ENCODE assay signal across 15 mouse cellular contexts in the genomic region with DNA sequence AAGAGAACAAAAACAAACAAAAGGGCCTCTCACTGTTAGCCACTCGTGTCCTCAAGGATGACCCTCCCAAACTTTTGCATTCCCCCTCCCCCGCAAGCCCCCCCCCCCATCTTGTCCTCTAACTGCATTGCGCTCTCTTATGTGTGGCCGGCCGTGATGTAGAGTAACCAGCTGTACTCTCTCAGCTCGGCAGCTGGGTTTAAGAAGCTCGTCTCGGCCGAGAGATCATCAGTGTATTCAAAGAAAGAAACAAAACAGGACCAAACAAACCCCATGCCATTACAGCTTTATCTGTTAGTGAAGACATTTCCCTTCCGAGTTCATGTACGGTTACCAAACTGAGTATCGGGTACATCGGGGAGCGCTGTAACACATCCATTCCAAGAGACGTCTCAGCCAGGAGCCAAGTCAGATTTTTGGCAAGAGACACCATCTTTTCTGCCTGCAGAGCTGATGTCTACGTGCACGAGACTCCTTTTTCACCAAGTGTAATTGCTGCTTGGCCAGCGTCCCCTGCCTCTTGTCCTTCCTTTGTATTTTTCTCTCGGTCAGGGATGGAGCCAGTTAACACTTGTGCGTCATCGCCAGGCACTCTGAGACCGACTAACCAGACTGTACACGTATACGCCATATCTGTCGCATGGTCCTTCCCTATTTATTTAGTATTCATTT. TPM values are rescaled to one million over a fixed set of nuclear protein-coding genes. Genes with fewer than 3 reads are reported as not detected.
DNase-seq lines count a peak whose midpoint lies in the region; ATAC-seq lines count a peak whose summit lies in the region.
"Had no signal": no experiment of that assay in that cellular context is flagged by ENCODE, and none has a peak within 500 bp of the region (broad histone marks: within the 10 kb centered on the region; RNA-seq: fewer than 3 reads in every experiment).

No protein-coding gene starts in this region.

- 65% methylated on average over 25 of the region's 25 CpGs for whole genome bisulfite sequencing in embryonic facial prominence, embryonic 14.5 days
- whole genome bisulfite sequencing in embryonic facial prominence, embryonic 10.5 days: 80% methylated on average over 25 of the region's 25 CpGs
- 54% methylated on average over 25 of the region's 25 CpGs for WGBS in heart, embryonic 15.5 days

- H3K4me2 ChIP-seq in embryonic facial prominence, embryonic 14.5 days (ENCODE audit: low read depth, low read length): no peak overlapping the region
- peak overlapping the region; percentile 25 for H3K4me2 ChIP-seq in heart, embryonic 15.5 days
- H3K4me2 ChIP-seq: embryonic facial prominence, embryonic 15.5 days; liver, embryonic 12.5 days; midbrain, embryonic 15.5 days had no signal

- DNase-seq in embryonic facial prominence, embryonic 14.5 days (ENCODE audit: low spot score): peak; percentile 73
- DNase-seq in embryonic facial prominence, embryonic 10.5 days (ENCODE audit: low spot score): no peak
- peak; percentile 33 for DNase-seq in kidney, postnatal 14 days
- no peak for DNase-seq in kidney, postnatal 36 days
- peak; percentile 23 for DNase-seq in lung, postnatal 25 days (ENCODE audit: low spot score)
- DNase-seq in spleen, postnatal 4 days (ENCODE audit: low spot score in 2 of 2): no peak
- DNase-seq in adrenal gland, postnatal 25 days: no peak
- DNase-seq: cerebellum, adult 11-12 months had no signal

- no peaks in the 10 kb centered on the region for H3K9me3 ChIP-seq in embryonic facial prominence, embryonic 14.5 days (ENCODE audit: control insufficient read depth, low read length)
- H3K9me3 ChIP-seq in embryonic facial prominence, embryonic 10.5 days: no peaks in the 10 kb centered on the region
- H3K9me3 ChIP-seq in heart, embryonic 15.5 days (replicated peaks): no peaks in the 10 kb centered on the region
- H3K9me3 ChIP-seq: embryonic facial prominence, embryonic 15.5 days; liver, embryonic 12.5 days; midbrain, embryonic 15.5 days had no signal

- no peak overlapping the region for H3K9ac ChIP-seq in embryonic facial prominence, embryonic 14.5 days (ENCODE audit: low read depth, low read length)
- no peak overlapping the region for H3K9ac ChIP-seq in heart, embryonic 15.5 days
- H3K9ac ChIP-seq: embryonic facial prominence, embryonic 15.5 days; liver, embryonic 12.5 days; midbrain, embryonic 15.5 days had no signal

- no peaks in the 10 kb centered on the region for H3K4me1 ChIP-seq in embryonic facial prominence, embryonic 14.5 days (ENCODE audit: control insufficient read depth, insufficient read depth, low read length)
- H3K4me1 ChIP-seq in embryonic facial prominence, embryonic 10.5 days: peaks cover 14% of the 10 kb centered on the region
- H3K4me1 ChIP-seq in heart, embryonic 15.5 days (replicated peaks): peaks cover 27% of the 10 kb centered on the region
- H3K4me1 ChIP-seq: liver, embryonic 12.5 days had no signal

- ATAC-seq in embryonic facial prominence, embryonic 14.5 days (ENCODE audit: low read depth): no peak
- ATAC-seq in heart, embryonic 15.5 days (replicated peaks; ENCODE audit: insufficient number of reproducible peaks, insufficient read depth, low FRiP score, low read depth): peak; percentile 41
- ATAC-seq: liver, embryonic 12.5 days; midbrain, embryonic 15.5 days had no signal

- H3K36me3 ChIP-seq in embryonic facial prominence, embryonic 14.5 days (ENCODE audit: control insufficient read depth, insufficient read depth, low read length): no peaks in the 10 kb centered on the region
- H3K36me3 ChIP-seq in embryonic facial prominence, embryonic 10.5 days (replicated peaks): no peaks in the 10 kb centered on the region
- H3K36me3 ChIP-seq in heart, embryonic 15.5 days: no peaks in the 10 kb centered on the region
- H3K36me3 ChIP-seq: embryonic facial prominence, embryonic 15.5 days; liver, embryonic 12.5 days; midbrain, embryonic 15.5 days had no signal

- H3K4me3 ChIP-seq in embryonic facial prominence, embryonic 14.5 days (ENCODE audit: low read depth, low read length): no peak overlapping the region
- no peak overlapping the region for H3K4me3 ChIP-seq in embryonic facial prominence, embryonic 10.5 days
- H3K4me3 ChIP-seq in heart, embryonic 15.5 days: no peak overlapping the region
- H3K4me3 ChIP-seq: embryonic facial prominence, embryonic 15.5 days; layer of hippocampus, adult 2 months; liver, embryonic 12.5 days; midbrain, embryonic 15.5 days had no signal

- H3K27ac ChIP-seq in embryonic facial prominence, embryonic 14.5 days (replicated peaks; ENCODE audit: low read depth, low read length): no peak overlapping the region
- no peak overlapping the region for H3K27ac ChIP-seq in embryonic facial prominence, embryonic 10.5 days (replicated peaks)
- peak overlapping the region; percentile 22; the same call in 1 of the 2 replicates for H3K27ac ChIP-seq in heart, embryonic 15.5 days
- H3K27ac ChIP-seq: embryonic facial prominence, embryonic 15.5 days; layer of hippocampus, adult 2 months; liver, embryonic 12.5 days; midbrain, embryonic 15.5 days had no signal

- H3K27me3 ChIP-seq in embryonic facial prominence, embryonic 14.5 days (replicated peaks; ENCODE audit: control insufficient read depth, insufficient read depth, low read length): no peaks in the 10 kb centered on the region
- H3K27me3 ChIP-seq in embryonic facial prominence, embryonic 10.5 days (replicated peaks; ENCODE audit: low read depth, poor library complexity, severe bottlenecking): no peaks in the 10 kb centered on the region
- no peaks in the 10 kb centered on the region for H3K27me3 ChIP-seq in heart, embryonic 15.5 days
- H3K27me3 ChIP-seq: liver, embryonic 12.5 days; midbrain, embryonic 15.5 days had no signal

RNA-seq across cellular contexts. Expression of a gene that starts 18.8 kb away (rescaled TPM):
- polyA plus RNA-seq in embryonic facial prominence, embryonic 14.5 days (2014; fragmentation: Nextera tagmentation; extraction: Ambion mirVana): 11.0 and 11.9 TPM in 2 replicates
- 9.4 and 9.9 TPM in 2 replicates for polyA plus RNA-seq in embryonic facial prominence, embryonic 10.5 days (2016; fragmentation: Nextera tagmentation; extraction: Ambion mirVana)
- polyA plus RNA-seq in heart, embryonic 15.5 days (2015; fragmentation: Nextera tagmentation; extraction: Ambion mirVana): 10.9 and 12.0 TPM in 2 replicates
- total RNA-seq in adrenal gland, postnatal 25 days (2021): 31.3 and 37.2 TPM in 2 replicates

RNA-seq across cellular contexts. Expression of a gene that starts 40.4 kb away (rescaled TPM):
- polyA plus RNA-seq in embryonic facial prominence, embryonic 14.5 days (2014; fragmentation: Nextera tagmentation; extraction: Ambion mirVana): 2.1 and 3.3 TPM in 2 replicates
- not detected in 2 replicates for polyA plus RNA-seq in embryonic facial prominence, embryonic 10.5 days (2016; fragmentation: Nextera tagmentation; extraction: Ambion mirVana)
- not detected in 2 replicates for polyA plus RNA-seq in heart, embryonic 15.5 days (2015; fragmentation: Nextera tagmentation; extraction: Ambion mirVana)
- not detected in 2 replicates for total RNA-seq in adrenal gland, postnatal 25 days (2021)
- total RNA-seq: layer of hippocampus, adult 2 months; MEL had no signal
- polyA plus RNA-seq: gonadal fat pad, adult 2 months; liver, embryonic 12.5 days; midbrain, embryonic 15.5 days had no signal

Comparison
In these comparisons a context has a peak if more than half of its experiments do, and no peak if none do; other contexts are left out.
1. DNase-seq: peak in embryonic facial prominence, embryonic 14.5 days (single experiment), kidney, postnatal 14 days (single experiment) and lung, postnatal 25 days (single experiment); none in embryonic facial prominence, embryonic 10.5 days (single experiment), kidney, postnatal 36 days (0 of 2), spleen, postnatal 4 days (0 of 2) and adrenal gland, postnatal 25 days (single experiment).